Mouse (Mus musculus): ENCODE measurements around the gene Tet3. TPM values are rescaled to one million over a fixed set of nuclear protein-coding genes. Genes with fewer than 3 reads are reported as not detected.

Gene Tet3
- polyA plus RNA-seq, 1 experiment from 2014 or later, result 13.7 TPM

DNA sequence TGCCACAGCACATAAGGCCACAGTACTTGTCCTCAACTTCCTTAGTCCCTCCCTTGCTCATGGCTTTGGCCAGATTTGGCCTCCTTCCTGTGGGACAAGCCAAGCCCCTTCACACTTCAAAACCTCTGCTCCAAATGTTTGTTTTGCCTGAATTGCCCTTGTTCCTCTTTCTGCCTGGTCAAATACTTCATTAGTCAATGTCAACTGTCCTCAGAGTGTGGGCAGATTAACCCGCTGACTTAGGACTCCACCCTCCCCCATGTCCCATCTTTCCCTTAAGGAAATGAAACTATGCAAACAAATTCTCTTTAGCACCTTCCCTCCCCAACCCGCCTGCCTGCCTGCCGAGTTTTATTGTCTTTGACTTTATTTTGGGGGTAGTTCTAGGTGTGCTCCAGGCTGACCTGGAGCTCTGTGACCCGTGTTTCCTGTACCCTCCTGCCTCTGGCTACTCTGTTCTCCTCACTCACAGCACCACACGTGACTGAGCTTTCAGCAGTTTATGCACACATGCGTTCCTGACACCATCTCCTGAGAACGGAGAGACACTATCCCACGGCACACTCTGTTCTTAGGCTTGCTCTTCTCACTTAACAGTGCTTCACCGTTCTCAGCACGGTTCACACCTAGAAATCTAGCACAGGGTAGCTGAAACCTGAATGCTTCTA lies 23.7 kb upstream of the Tet3 start:
- Histone ChIP-seq H3K4me2 (ENCODE audit: low read depth, low read length) (no peak overlapping the region), H3K9me3 (replicated peaks; ENCODE audit: control insufficient read depth, low read length) (no peaks in the 10 kb centered on the region), H3K4me3 (ENCODE audit: low read depth, low read length) (no peak overlapping the region), H3K27ac (ENCODE audit: low read length) (no peak overlapping the region), H3K36me3 (ENCODE audit: control insufficient read depth, insufficient read depth) (peaks cover 5% of the 10 kb centered on the region), H3K27me3 (ENCODE audit: control insufficient read depth, insufficient read depth, low read depth, low read length) (no peaks in the 10 kb centered on the region), H3K4me1 (ENCODE audit: control insufficient read depth, low read depth, low read length) (no peaks in the 10 kb centered on the region), H3K9ac (ENCODE audit: low read depth, low read length) (no peak overlapping the region)
- 30% methylated on average over 10 of the region's 10 CpGs for WGBS (ENCODE audit: insufficient replicate concordance)
- no peak; the same call in 1 of the 2 replicates for ATAC-seq (ENCODE audit: low read depth)

- Histone ChIP-seq H3K27me3 (ENCODE audit: control insufficient read depth, insufficient read depth, low read depth, low read length) (no peaks in the 10 kb centered on the region), H3K36me3 (ENCODE audit: control insufficient read depth, insufficient read depth) (peaks cover 3% of the 10 kb centered on the region; the same call in 1 of the 2 replicates), H3K4me3 (ENCODE audit: low read depth, low read length) (no peak overlapping the region), H3K4me1 (ENCODE audit: control insufficient read depth, low read depth, low read length) (no peaks in the 10 kb centered on the region), H3K27ac (ENCODE audit: low read length) (no peak overlapping the region), H3K9me3 (replicated peaks; ENCODE audit: control insufficient read depth, low read length) (no peaks in the 10 kb centered on the region), H3K4me2 (ENCODE audit: low read depth, low read length) (no peak overlapping the region), H3K9ac (ENCODE audit: low read depth, low read length) (no peak overlapping the region)
- ATAC-seq (ENCODE audit: low read depth), result no peak
- 68% methylated on average over 6 of the region's 6 CpGs for WGBS (ENCODE audit: insufficient replicate concordance)
Observed at GRCm38 (mm10) chr6:83480019-83480655, 21.3 kb upstream of the Tet3 start.

DNA sequence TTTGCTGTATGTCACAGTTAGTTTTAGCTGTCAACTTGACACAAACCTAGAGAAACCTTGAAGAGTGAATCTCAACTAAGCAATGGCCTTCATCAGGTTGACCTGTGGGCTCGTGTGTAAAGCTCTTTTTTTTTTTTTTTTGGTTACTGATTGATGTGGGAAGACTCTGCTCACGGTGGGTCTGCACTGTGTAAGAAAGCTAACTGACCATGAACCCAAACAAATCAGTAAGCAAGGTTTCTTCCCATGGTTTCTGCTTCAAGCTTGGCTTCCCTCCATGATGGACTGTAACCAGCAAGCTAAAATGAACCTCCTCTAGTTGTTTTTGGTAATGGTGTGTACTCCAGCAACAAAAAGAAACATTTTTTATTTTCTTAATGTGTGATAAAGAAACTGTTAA lies 20.3 kb upstream of the Tet3 start:
- no peak overlapping the region for H3K4me3 ChIP-seq (ENCODE audit: low read depth, low read length)
- no peak for ATAC-seq (ENCODE audit: low read depth)
- WGBS (ENCODE audit: insufficient replicate concordance), result 52% methylated on average over 2 of the region's 2 CpGs
- no peak overlapping the region for H3K9ac ChIP-seq (ENCODE audit: low read depth, low read length)
- no peaks in the 10 kb centered on the region for H3K4me1 ChIP-seq (ENCODE audit: control insufficient read depth, low read depth, low read length)
- no peaks in the 10 kb centered on the region for H3K9me3 ChIP-seq (replicated peaks; ENCODE audit: control insufficient read depth, low read length)
- H3K27me3 ChIP-seq (ENCODE audit: control insufficient read depth, insufficient read depth, low read depth, low read length), result no peaks in the 10 kb centered on the region
- peaks cover 3% of the 10 kb centered on the region; the same call in 1 of the 2 replicates for H3K36me3 ChIP-seq (ENCODE audit: control insufficient read depth, insufficient read depth)
- no peak overlapping the region for H3K27ac ChIP-seq (ENCODE audit: low read length)
- no peak overlapping the region for H3K4me2 ChIP-seq (ENCODE audit: low read depth, low read length)

DNA sequence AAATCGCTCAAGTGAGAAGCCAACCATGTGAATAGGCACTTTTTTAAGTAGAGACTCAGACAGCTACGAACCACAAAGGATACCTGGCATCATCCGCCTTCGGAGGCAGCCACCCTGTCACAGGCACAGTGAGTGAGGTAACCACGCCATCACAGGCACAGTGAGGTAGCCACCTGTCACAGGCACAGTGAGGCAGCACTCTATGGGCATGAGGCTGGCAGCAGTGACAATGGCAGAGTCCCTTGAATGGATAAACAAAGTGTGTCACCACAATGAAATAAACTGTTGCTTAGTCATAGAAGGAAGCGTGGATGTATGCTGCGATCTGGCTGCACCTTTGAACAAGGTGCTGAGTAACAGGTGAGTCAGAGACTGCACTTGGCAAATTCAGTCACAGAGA lies 19.7 kb upstream of the Tet3 start:
- Histone ChIP-seq H3K4me3 (ENCODE audit: low read depth, low read length) (no peak overlapping the region), H3K27me3 (ENCODE audit: control insufficient read depth, insufficient read depth, low read depth, low read length) (no peaks in the 10 kb centered on the region), H3K9me3 (replicated peaks; ENCODE audit: control insufficient read depth, low read length) (no peaks in the 10 kb centered on the region), H3K4me1 (ENCODE audit: control insufficient read depth, low read depth, low read length) (no peaks in the 10 kb centered on the region), H3K9ac (ENCODE audit: low read depth, low read length) (no peak overlapping the region), H3K4me2 (ENCODE audit: low read depth, low read length) (no peak overlapping the region), H3K27ac (ENCODE audit: low read length) (no peak overlapping the region), H3K36me3 (ENCODE audit: control insufficient read depth, insufficient read depth) (peaks cover 3% of the 10 kb centered on the region; the same call in 1 of the 2 replicates)
- WGBS (ENCODE audit: insufficient replicate concordance), result 72% methylated on average over 7 of the region's 7 CpGs
- ATAC-seq (ENCODE audit: low read depth), result no peak

DNA sequence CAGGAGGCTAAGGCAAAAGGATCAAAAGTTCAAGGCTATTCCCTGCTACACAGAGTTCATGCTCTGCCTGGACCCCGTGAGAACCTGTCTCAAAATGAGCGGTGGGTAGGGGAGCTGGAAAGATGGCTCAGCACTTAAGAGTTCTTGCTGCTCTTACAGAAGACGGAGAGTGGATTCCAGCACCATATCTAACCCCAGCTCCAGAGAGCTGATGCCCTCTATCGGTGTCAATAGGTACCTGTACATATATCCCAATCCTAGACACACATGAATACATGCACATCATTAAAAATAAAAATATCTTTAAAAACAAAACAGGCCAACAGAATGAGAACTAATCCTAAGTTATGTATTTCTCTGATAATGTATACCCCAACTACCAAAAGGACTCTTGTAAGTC lies 19.3 kb upstream of the Tet3 start:
- Histone ChIP-seq H3K4me1 (ENCODE audit: control insufficient read depth, low read depth, low read length) (no peaks in the 10 kb centered on the region), H3K4me3 (ENCODE audit: low read depth, low read length) (no peak overlapping the region), H3K36me3 (ENCODE audit: control insufficient read depth, insufficient read depth) (peaks cover 3% of the 10 kb centered on the region; the same call in 1 of the 2 replicates), H3K9me3 (replicated peaks; ENCODE audit: control insufficient read depth, low read length) (no peaks in the 10 kb centered on the region), H3K4me2 (ENCODE audit: low read depth, low read length) (no peak overlapping the region), H3K27me3 (ENCODE audit: control insufficient read depth, insufficient read depth, low read depth, low read length) (no peaks in the 10 kb centered on the region), H3K9ac (ENCODE audit: low read depth, low read length) (no peak overlapping the region), H3K27ac (ENCODE audit: low read length) (no peak overlapping the region)
- no peak for ATAC-seq (ENCODE audit: low read depth)
- 65% methylated on average over 4 of the region's 4 CpGs for WGBS (ENCODE audit: insufficient replicate concordance)

DNA sequence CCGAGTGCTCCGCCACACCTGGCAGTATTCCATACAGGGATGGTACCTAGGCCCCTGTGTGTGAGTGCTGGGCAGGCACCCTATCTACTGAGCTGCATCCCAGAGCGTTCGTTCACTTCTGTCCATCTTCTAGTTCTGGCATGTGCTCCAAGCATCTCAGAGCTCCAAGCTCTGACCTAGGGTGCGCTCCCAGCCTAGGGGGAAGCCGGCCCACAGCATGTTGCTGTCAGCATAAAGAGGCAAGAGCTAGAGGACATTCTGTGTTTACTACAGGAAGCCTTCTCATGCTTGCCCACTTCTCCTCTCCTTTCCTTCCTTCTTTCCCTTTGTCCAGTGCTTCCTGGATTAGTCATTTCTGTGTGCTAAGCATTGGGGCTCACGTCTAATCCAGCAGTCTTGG lies 16.5 kb upstream of the Tet3 start:
- Histone ChIP-seq H3K9me3 (replicated peaks; ENCODE audit: control insufficient read depth, low read length) (no peaks in the 10 kb centered on the region), H3K27me3 (ENCODE audit: control insufficient read depth, insufficient read depth, low read depth, low read length) (no peaks in the 10 kb centered on the region), H3K9ac (ENCODE audit: low read depth, low read length) (no peak overlapping the region), H3K4me1 (ENCODE audit: control insufficient read depth, low read depth, low read length) (no peaks in the 10 kb centered on the region), H3K4me2 (ENCODE audit: low read depth, low read length) (no peak overlapping the region), H3K36me3 (ENCODE audit: control insufficient read depth, insufficient read depth) (peaks cover under 1% of the 10 kb centered on the region; the same call in 1 of the 2 replicates), H3K4me3 (ENCODE audit: low read depth, low read length) (no peak overlapping the region), H3K27ac (ENCODE audit: low read length) (no peak overlapping the region)
- WGBS (ENCODE audit: insufficient replicate concordance), result 54% methylated on average over 7 of the region's 7 CpGs
- ATAC-seq (ENCODE audit: low read depth), result no peak

- Histone ChIP-seq H3K27ac (ENCODE audit: low read length) (no peak overlapping the region), H3K9me3 (replicated peaks; ENCODE audit: control insufficient read depth, low read length) (no peaks in the 10 kb centered on the region), H3K4me2 (ENCODE audit: low read depth, low read length) (no peak overlapping the region), H3K27me3 (ENCODE audit: control insufficient read depth, insufficient read depth, low read depth, low read length) (no peaks in the 10 kb centered on the region), H3K4me1 (ENCODE audit: control insufficient read depth, low read depth, low read length) (no peaks in the 10 kb centered on the region), H3K36me3 (ENCODE audit: control insufficient read depth, insufficient read depth) (no peaks in the 10 kb centered on the region), H3K4me3 (ENCODE audit: low read depth, low read length) (no peak overlapping the region), H3K9ac (ENCODE audit: low read depth, low read length) (no peak overlapping the region)
- no peak for ATAC-seq (ENCODE audit: low read depth)
- 65% methylated on average over 9 of the region's 9 CpGs for WGBS (ENCODE audit: insufficient replicate concordance)
Observed at GRCm38 (mm10) chr6:83473240-83473639, 14.4 kb upstream of the Tet3 start.

DNA sequence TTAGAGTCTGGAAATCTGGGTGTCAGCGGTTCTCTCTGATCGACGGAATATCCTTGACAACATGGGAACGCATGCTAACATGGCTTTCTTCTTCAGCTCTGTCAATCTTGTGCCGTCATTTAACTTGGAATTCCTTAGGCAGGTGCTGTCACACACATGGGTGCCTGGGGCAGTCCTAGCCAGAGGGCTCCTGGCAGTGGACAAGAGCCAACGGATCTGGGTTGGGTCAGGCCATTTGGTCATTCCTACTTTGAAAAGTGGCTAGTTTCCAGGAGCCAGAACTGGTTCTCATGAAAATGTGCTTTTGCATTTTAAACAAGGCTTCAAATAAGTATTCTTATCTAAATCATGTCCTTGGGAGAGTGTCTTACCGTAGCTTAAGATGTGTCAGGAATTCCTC lies 12.9 kb upstream of the Tet3 start:
- 80% methylated on average over 7 of the region's 7 CpGs for WGBS (ENCODE audit: insufficient replicate concordance)
- no peak for ATAC-seq (ENCODE audit: low read depth)
- H3K27ac ChIP-seq (ENCODE audit: low read length), result no peak overlapping the region

DNA sequence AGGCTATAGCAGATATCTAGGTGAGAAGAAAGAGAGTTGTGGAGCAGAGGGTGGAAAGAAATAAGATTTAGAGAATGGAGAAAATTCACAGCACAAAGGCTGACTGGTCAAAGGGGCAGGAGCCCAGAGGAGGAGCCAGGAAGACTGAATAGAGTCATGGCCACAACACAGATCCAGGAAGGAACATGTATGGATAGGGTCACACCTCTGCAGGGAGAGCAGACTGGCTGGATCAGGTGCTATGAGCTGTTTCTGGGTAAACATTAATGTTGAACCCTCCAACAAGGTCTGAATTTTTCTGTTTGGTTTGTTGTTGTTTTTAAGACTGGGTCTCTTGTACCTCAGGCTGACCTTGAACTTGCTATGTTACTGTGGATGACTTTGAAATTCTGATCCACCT lies 5.1 kb upstream of the Tet3 start:
- Histone ChIP-seq H3K27me3 (ENCODE audit: control insufficient read depth, insufficient read depth, low read depth, low read length) (no peaks in the 10 kb centered on the region), H3K27ac (ENCODE audit: low read length) (no peak overlapping the region), H3K36me3 (ENCODE audit: control insufficient read depth, insufficient read depth) (no peaks in the 10 kb centered on the region), H3K4me2 (ENCODE audit: low read depth, low read length) (no peak overlapping the region), H3K9me3 (replicated peaks; ENCODE audit: control insufficient read depth, low read length) (no peaks in the 10 kb centered on the region), H3K4me1 (ENCODE audit: control insufficient read depth, low read depth, low read length) (peaks cover 4% of the 10 kb centered on the region), H3K9ac (ENCODE audit: low read depth, low read length) (no peak overlapping the region), H3K4me3 (ENCODE audit: low read depth, low read length) (no peak overlapping the region)
- no peak for ATAC-seq (ENCODE audit: low read depth)

More for the DNA sequence above, 12.9 kb upstream of the Tet3 start:
- no peaks in the 10 kb centered on the region for H3K9me3 ChIP-seq (replicated peaks; ENCODE audit: control insufficient read depth, low read length)
- no peak overlapping the region for H3K4me3 ChIP-seq (ENCODE audit: low read depth, low read length)
- no peak overlapping the region for H3K9ac ChIP-seq (ENCODE audit: low read depth, low read length)
- no peaks in the 10 kb centered on the region for H3K27me3 ChIP-seq (ENCODE audit: control insufficient read depth, insufficient read depth, low read depth, low read length)
- no peaks in the 10 kb centered on the region for H3K36me3 ChIP-seq (ENCODE audit: control insufficient read depth, insufficient read depth)
- no peak overlapping the region for H3K4me2 ChIP-seq (ENCODE audit: low read depth, low read length)
- no peaks in the 10 kb centered on the region for H3K4me1 ChIP-seq (ENCODE audit: control insufficient read depth, low read depth, low read length)
